Mouse (Mus musculus) skeletal muscle tissue, adult 2 months (tissue): ENCODE measurements at regions not wholly inside any gene's neighbourhood (a gene's known extent, or its start where the extent isn't known, plus 50 kb on each side); places are given as distances from the start of the nearest gene placed in this dataset.

Experiments used
- DNase-seq: peaks from one replicate; pipeline ENCODE4 v3.0.0-alpha.2; 2012; ENCODE audit warnings: low read depth, low spot score

- no peak for DNase-seq
Observed at GRCm38 (mm10) chr6:117110291-117110690, 58.0 kb upstream of the Cxcl12 start.

DNA sequence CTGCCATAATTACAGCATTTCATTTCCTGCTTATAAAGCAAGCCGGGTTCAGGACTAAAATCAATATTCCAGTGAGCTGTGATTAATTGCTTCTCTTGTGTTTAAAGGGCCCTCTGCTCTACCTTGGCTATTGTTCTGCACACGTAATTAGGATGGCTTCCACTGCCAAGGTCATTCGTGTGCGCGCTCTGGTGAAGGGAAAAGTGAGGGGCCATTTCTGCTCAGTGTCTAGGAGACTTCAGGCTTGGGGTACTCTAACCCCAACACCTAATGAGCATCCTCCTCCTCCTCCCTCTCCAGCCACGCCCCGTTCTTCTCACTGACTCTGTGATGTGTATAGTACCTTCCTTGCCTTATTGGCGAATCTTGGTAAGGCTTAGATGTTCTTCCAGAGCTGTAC, 53.5 kb upstream of the Cxcl12 start:
- no peak for DNase-seq

DNA sequence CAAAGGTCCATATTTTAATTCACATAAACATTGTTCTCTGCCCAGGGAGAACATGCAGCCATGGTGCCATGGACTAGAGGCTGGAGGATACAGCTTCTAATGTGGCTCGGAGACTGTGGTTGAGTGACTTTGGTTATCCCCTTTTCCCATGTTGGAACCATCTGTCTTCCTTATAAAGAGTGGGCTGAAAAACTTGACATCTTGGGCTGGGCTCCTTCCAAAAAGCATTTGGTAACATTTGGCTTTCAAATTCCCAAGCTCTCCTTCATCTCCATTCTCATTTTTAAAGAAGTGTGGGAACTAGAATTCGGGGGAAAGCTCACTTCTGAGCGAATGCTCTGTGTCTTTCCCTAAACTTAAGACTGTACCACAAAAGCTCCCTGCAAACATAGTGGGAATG, 50.3 kb upstream of the Cxcl12 start:
- DNase-seq, result no peak
